Mouse (Mus musculus) adrenal gland, postnatal 25 days (tissue): Measurements from ENCODE around the gene Cbl. TPM values are rescaled to one million over a fixed set of nuclear protein-coding genes. Genes with fewer than 3 reads are reported as not detected.

Experiments used
- DNase-seq: peaks from one replicate; pipeline ENCODE4 v3.0.0; 2021; ENCODE audit warnings: mixed read lengths
- total RNA-seq: library from RNA; stranded (reverse); gene quantifications from 2 replicates; pipeline ENCODE4 v1.2.3, GENCODE M21; 2021

Gene Cbl
- total RNA-seq, 1 experiment from 2014 or later: 36.2 TPM

DNA sequence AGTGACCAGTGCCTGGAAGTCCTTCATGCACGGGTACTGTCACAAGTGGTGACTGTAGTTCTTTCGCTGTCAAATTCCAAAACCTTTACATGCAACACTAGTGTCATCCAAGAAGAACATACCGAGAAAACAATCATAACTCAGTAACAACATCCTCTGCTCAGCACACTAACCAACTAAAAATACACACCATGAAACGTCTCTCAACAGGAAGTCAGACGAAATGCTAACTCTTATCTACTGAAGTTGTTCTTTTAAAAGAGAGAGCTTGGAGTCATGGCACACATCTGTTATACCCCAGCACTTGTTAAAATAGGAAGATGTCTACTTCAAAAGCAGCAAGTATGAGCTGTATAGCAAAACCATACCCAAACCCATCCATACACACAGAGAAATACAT lies 52.3 kb downstream of the Cbl start:
- DNase-seq: no peak

DNA sequence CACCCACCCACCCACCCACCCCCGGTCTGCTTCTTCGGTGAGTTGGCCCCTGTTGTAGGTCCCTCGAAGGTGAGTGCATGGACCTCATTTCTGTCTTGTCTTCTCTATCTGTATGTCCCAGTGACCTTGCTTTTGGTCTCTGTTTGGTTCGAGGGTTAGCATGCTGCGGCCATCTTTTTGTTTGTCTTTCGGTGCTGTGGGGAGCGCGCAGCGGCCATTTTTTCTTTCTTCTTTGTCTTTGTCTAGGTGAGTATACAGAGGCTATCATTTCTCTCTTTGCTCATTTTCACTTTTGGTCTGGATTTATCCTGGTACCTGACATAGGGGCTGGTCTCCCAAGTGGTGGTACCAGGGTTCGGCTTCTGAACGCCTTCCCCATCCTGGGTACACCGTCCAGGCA lies 55.0 kb downstream of the Cbl start:
- DNase-seq: no peak

DNA sequence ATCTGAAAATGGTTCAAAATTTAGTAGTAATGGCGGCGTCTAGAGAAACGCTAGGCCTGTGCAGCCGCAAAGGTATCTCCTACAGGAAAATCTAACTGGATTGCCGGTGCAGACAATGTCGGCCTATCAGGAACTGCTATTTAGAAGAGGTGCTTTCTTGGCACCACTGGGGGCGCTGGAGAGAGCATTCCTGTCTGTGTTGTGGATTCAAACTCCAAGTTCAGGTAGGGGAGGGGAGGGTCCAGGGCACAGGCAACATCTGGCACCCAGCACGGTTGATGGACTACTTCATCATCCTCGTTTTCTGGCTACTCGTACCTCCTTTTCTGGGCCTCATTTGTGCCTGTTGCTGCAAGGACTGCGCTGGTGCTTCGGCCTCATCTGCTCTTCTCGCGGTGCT lies 55.5 kb downstream of the Cbl start:
- peak; percentile 15 for DNase-seq

DNA sequence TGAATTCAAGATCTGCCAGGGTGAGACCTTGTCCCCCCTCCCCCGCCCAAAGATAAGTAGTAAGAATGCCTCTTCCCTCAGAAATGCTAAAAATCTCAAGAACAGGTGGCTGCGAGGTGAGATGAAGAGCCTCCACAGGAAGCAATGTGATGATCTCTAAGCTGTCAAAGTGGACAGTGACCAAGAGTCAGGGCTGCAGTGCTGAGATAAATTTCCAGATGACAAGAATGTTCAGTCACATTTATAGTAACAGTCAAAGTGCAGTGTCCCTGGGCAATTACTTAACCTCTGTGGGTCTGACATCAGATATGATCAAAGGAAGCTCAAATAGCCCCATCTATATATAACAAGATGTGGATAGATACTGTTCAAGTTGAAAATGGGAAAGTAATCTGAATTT lies 56.4 kb downstream of the Cbl start:
- no peak for DNase-seq

DNA sequence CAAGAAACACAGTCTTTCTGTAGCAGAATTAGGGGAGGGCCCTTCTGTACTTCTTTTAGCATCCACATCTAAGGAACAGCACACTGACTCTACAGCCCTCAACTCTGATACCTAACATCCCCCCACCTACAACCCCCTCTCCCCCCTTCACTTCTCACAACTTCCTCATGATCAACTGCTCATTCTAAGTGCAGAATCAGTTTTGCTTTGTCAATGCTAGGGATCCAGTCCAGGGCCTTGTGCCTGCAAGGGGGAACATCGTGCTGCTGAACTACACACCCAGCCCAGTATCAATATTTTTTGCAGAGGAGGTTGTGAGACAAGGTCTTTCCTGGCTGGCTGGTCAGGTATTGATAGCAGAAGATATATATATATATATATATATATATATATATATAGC lies 57.9 kb downstream of the Cbl start:
- no peak for DNase-seq

DNA sequence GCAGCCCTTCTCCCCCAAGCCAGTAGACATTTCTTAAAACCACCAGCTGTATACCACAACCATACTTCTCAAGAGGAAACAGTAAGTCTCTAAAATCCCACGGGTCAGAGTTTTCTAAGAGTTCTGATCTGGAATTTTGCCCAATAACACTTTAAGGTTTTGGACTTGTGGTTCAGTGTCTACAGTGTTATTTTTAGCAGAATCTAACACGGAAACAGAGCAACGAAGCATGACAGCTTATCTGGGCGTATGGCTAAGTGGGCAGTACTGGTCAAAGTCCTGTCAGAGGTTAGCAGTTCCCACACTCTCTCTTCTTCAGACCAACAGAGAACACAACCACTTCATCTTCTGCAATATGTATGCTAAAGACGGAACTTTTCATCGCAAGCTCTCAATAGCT lies 58.3 kb downstream of the Cbl start:
- DNase-seq: no peak

DNA sequence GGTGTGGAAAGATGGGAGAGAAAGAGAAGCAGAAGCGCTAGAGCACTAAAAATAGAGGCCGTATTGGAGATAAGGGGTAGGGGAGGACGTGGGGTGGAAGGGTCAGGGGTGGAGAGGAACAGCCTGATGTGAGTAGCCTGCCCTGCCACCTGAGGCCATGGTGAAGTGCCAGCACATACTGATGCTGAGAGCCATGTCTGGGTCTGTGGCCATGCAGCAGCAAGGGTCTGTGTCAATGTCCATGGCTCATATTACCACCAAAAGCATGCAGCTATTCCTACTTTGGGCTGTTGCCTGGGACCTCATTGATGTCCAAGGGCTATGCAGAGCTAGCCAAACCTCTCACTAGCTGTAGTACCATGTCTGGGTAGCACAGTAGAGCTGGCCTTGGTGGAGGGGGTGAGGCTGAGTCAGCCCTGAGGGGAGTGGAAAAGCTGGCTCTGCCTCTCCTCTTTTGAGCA lies 63.1 kb downstream of the Cbl start:
- peak; percentile 63 for DNase-seq

DNA sequence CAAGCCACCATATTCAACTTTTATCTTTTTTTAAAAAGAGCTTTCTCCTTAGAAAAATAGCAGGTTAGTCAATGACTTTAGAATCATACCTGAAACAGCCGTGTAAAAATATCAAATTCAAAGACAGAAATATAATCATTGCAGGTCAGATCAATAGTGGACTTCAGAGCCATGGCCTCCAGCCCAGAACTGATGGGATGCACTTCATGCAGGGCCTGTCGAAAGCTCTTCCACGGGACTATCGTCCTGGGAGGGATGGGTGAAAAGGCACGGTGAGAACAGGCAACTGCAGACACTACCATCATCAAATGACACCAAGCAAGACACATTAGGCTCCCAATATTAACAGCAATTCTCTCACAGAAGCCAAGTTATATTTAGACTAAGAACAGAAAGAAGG lies 64.9 kb downstream of the Cbl start:
- no peak for DNase-seq

DNA sequence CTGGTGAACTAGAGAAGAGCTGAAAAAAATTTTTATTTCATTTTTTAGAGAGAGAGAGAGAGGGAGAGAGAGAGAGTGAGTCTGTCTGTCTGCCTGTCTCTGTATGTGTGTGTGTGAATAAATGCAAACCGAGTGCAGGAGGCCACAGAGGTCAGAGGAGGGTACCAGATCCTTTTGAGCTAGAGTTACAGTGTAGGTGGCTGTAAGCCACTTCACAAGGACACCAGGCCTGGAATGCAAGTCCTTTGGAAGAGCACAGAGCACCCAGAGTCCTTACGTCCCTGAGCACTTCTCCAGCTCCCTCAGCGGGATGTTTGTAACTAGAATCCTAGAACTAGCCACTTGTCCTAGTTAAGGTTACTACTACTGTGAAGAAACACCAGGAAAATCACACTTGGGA lies 74.0 kb downstream of the Cbl start:
- no peak for DNase-seq

DNA sequence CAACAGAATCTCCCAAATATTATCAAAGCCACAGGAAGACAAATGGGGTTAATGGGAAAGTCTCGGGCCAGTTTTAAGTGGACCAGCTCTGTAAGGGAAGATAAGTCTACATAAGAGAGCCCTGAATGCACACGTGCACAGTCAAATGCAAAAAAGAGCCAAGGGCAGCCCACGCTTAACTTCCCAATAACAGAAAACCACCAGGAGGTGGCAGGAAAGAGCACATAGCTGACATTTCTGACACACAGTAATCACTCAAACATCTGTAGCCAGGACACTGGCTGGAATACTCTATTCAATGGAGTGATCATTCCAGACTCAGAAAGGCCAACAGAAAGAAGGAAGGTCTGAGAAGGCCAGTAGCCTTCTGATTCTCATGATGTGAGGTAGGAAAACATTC lies 86.6 kb downstream of the Cbl start:
- no peak for DNase-seq

DNA sequence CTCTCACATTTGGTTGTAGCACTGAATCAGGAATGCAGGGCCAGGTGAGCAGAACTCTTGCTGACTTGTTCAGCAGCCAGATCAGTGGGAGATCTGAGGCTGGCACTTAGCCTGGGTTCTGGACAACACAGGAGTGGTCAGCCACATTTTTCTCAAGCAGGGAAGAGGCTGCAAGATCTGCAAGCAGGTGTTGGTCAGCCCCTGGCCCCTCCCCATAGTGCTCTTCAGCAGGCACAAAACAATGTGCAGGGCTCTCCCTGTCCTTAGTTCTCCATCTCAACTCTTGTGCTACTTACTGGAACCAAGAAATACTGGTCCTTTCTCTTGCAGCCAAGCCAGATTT lies 89.2 kb downstream of the Cbl start:
- no peak for DNase-seq

DNA sequence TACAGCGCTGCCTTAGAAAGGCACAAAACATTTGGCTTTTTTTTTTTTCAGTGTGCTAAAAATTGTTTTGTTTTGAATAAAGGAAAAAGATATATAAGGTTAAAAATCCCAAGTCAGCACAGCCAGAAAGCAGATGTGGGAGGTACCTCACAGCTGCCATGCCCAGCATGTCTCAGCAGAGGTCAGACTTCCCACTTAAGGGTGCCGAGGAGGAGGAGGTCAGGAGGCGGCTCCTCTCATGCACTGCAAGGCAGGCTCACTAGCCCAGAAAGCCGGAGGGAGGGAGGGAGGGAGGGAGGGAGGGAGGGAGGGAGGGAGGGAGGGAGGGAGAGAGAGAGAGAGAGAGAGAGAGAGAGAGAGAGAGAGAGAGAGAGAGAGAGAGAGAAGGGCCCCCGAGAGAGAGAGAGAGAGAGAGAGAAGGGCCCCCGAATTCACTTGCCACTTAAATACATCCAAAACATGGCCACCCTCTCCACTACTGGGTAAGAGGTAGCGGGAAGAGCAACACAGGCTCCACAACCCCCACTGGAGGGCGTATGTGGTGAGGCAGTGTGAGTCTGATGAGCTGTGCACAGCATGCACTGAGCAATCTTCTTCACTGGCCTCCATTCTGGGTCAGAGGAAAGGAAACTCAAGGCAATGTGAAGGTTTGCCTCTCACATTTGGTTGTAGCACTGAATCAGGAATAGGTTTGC lies 89.7 kb downstream of the Cbl start:
- no peak for DNase-seq

DNA sequence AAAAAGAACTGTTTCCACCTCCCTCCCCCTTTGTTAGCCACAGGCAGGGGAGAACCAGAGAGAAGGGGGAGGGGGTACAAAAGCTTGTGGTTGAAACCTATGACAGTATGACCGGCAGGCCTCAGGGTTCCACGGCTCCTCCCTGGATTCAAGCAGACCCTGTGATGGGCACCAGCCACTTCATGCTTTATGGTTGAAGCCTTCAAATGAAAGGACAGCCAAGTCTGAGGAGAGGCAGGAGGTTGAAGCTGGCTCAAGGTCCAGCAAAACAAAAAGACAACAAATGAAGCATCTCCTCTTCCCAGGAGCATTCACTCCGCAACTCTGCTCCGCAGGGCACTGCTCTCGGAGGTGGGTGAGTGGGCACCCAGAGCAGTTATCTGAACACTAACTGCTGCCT lies 90.4 kb downstream of the Cbl start:
- DNase-seq: no peak

DNA sequence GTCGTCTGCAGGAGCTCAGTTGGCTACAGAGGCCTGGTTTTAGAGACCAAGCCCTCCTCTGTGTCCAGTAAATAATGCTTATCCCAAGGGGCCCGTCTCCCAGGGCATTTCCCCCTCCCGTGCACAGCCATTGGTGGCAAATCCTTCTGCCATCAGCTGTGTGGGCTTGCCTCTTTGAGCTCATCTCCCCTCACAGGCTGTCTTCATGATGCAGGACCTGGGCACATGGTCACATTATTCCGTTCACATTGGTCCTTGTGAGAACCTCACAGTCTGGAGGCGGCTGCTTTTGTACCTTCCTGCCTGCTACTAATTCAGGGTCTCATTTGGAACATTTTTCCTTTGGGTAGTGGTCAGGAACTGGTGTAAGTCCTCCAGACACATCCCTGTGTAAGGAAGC lies 91.9 kb downstream of the Cbl start:
- no peak for DNase-seq

DNA sequence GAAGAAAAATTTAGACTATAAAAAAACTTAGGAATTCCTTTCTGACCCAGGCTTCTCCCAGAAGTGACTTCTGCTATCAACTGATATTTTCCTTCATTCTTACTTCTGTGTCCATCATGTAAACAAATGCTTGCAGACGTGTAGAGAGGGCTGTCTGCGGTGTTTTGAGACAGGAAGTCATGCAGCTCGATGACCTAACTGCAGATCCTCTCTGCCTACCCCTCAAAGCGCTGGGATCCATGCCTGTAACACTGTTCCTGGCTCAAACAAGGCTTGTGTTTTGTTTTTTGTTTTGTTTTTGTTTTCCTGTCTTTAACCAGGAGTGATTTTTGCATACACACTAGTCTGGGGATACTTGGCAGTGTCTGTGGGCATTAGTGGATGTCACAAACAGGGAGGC lies 96.0 kb downstream of the Cbl start:
- no peak for DNase-seq

DNA sequence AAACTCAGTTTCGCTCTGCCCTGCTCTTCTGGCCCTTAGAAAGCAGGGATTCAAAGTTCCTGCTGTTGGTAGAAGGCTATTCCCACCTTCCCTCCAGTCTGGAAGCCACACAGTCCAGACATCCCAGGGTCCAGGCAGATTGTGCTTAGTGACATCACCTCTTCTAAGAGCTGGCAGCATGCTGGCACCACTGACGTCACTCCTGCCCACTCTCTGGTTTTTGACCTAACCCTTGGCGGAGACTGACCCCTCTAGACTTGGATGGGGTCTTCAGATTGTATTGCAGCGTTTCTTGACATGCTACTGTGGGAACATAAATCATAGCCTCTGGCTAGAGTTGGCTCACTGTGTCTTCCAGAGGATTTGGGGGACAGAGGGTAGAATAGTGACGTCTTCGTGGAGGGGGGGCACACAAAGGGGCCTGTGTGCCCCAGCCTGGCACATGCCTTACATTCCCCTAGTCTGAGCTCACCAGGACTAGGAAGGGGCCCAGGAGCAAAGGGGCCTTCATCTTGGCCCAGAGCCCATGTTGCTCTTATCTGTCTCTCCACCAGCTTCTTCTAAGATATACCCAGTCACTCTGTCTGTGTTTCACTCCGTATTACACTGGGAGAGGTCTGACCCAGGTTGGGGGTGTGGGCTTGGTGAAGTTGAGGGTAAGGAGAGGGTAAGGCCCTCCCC lies 98.0 kb downstream of the Cbl start:
- no peak for DNase-seq

DNA sequence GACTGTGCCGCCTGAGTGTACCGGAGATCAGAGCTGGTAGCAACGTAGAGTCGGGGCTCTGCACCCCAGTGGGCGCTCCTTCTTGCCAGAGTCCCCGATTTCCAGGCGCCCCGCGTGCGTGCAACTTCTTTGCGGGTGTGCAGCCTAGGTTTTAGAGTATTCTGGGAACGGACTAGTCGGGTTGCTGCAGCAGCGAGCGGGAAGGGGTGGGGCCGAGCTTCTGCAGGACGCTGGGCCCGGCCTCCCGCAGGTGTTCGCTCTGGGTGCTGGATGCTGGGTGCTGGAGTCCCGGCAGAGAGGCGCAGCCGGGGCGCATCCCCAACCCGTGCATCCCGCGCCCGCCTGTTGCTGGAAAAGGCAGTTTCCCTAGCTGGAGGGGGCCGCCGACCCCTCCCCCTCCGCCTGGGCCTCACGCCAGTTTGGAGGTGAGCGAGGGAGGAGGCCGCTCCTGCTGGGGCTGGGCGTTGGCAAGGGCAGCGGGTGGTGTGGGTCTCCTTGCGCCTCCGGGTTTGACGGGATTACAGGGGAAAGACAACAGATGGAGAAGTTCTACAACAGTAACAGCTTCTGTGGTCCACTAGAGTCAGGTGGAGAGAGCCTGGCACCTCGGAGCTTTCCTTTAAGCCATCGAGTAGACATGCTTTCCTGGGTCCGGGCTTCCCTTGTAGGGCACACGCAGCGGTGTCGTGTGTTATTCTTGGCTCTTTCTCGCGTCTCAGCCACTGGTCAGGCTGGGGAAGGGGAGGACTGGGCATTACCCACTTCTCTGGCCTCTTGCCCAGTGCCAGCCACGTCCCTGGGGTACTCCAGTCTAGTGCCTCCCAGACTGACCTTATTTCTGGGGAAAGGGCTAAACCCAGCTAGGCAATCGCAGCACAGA lies 98.8 kb downstream of the Cbl start:
- DNase-seq: peak; percentile 72

DNA sequence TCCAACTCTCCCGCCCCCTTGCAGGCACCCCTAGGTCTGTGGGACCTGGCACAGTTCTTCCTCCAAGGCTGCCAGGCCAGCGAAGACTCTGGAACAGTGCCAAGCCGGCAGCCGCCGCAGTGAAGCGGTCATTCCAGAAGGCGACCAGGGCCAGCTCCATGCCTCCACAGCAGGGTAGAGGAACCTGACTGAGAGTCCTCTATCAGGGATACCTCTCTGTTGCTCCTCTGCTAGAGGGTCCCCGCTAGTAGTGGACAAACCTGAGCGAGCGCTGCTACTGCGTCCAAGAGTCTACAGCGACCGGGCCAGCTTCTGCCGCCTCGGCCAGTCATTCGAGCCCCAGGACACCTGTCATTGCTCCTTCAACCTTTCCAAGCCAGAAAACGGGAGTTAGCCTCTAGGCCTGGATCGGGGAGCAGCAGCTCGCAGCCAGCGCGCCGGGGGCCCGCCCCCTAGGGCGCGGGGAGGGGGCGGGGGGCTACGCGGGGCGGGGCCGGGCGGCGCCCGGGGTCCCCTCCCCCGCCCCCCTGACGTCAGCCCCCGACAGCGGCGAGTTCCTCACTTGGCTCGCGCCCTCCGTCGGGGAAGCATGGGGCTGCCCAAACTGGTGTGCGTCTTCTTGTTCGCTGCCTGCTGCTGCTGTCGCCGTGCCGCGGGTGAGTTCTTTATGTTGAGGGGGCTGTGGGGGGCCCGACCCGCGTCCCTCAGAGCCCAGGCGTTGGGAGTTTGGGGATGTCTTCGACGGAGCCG lies 99.6 kb downstream of the Cbl start, which contains the start of gene Mcam:
Gene Mcam (plus strand): TSS at position 369 of the 750 bp plus-strand sequence.
- peak; percentile 79 for DNase-seq

DNA sequence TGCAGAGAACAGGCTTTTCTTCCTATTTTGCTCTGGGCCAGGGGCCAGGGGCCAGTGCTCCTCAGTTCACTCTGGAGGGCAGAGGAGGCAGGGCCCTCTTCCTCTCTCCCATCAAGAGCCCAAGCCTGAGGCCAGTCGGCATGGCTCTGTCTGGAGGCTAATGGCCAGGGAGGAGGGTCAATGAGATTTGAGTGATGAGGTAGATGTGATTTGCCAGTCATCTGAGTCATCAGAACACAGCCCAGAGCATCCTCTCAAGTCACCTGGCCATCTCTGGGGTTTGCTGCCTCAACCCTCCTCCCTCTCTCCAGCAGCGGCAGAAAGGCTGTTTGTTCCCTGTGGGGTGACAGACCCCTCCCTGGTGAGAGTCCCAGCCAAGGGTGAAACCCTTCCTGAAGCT lies 100.6 kb downstream of the Cbl start:
- no peak for DNase-seq

DNA sequence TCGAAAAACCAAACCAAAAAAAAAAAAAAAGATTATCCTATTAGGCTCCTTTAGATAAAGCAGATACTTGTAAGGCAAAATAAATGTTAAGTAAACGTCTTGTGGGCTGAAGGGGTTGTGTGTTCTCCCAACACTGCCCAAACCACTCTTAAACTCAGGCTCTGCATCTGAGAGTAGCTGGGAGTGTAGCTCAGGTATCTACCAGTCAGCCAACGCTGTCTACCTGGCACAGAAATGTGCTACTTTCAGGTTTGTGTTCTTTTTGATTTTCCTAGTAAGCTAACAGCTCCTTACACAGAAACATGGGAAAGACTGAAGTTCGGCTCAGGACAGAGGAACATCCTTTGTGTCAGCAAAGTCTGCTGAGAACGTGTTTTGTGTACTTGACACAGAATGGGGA lies 101.6 kb downstream of the Cbl start:
- DNase-seq: no peak

DNA sequence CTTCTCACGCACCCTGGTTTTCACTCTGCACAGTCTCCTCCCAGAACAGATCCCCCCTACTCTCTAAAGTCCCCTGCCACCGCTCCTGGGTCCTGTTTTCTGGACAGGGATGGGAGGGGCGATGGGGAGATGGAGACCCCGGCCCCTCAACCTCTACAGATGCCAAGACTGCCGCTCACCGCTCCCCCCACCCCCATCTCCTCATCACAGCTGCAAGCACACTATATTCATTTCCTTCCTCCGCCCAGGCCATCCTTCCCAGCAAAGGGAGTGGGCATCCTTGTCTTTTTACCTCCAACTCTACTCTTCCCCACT lies 102.6 kb downstream of the Cbl start:
- no peak for DNase-seq

DNA sequence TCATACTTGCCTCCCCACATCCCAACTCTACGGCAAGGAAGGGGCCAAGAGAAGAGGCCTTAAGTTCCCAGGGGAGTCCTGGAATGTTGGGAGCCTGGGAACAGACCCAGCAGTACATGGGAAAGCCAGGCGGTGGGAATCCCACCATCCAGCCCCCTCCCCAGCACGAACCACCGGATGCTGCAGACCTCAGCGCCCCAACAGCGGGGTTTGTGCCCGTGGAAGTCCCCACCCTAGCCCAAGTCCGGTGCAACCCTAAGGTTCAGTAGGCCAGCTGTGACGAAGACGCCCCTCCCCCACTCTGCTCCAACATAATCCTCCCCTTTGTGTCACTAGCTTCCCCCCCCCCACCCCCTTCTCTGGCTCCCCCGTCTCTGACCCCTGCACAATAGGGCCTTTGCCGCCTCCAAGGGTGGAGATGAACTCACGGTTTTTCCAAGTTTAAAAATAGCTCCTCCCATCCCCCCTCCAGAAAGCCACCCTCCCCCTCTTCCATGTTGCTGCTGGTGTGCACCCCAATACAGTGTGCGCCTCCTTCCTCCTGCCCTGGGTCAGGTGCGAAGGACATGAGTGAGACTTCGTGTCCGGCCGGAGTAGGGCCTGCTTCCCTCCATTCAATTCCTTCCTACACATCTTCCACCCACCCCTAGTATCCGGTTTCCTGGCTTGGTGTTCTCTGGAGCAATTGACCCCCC lies 103.1 kb downstream of the Cbl start:
- peak; percentile 29 for DNase-seq
